Mouse (Mus musculus) myocyte (in vitro differentiated cells): ENCODE measurements at regions not wholly inside any gene's neighbourhood (a gene's known extent, or its start where the extent isn't known, plus 50 kb on each side); places are given as distances from the start of the nearest gene placed in this dataset.
A peak's percentile ranks its signal among the peaks of the same experiment; 100 is the strongest.

ENCODE experiments used
- H3K27me3 ChIP-seq: one replicate; pipeline ENCODE4 v1.6.1; 2011; ENCODE audit not compliant: control insufficient read depth, insufficient read depth, insufficient read length
- H3K36me3 ChIP-seq: one replicate; pipeline ENCODE4 v1.6.1; 2011; ENCODE audit not compliant: control insufficient read depth, insufficient read depth
- H3K4me2 ChIP-seq: one replicate; pipeline ENCODE4 v1.6.1; 2011; ENCODE audit warnings: low read depth, control low read depth
- H3K4me3 ChIP-seq: one replicate; pipeline ENCODE4 v1.5.1; 2011; ENCODE audit warnings: mild to moderate bottlenecking, control low read depth, moderate library complexity
- H3K79me2 ChIP-seq: one replicate; pipeline ENCODE4 v1.6.1; 2011; ENCODE audit not compliant: control insufficient read depth, insufficient read depth
- H3ac ChIP-seq: one replicate; pipeline ENCODE4 v1.6.1; 2011; ENCODE audit not compliant: control insufficient read depth, insufficient read length
- CEBPB ChIP-seq: IDR thresholded peaks from 2 replicates; pipeline ENCODE4 v1.6.1; 2011; ENCODE audit warnings: mild to moderate bottlenecking, moderate library complexity; ENCODE audit not compliant: poor library complexity, insufficient read depth, severe bottlenecking
- E2F4 ChIP-seq: IDR thresholded peaks from one replicate; pipeline ENCODE4 v1.6.1; 2011; ENCODE audit warnings: mild to moderate bottlenecking, control low read depth, moderate library complexity; ENCODE audit not compliant: insufficient read depth
- MAX ChIP-seq: IDR thresholded peaks from one replicate; pipeline ENCODE4 v1.6.1; 2011; ENCODE audit warnings: low read depth, mild to moderate bottlenecking, control low read depth
- MYOD1 ChIP-seq, 3 experiments: IDR thresholded peaks; one replicate each; pipeline ENCODE4 v1.6.1; 2011; ENCODE audit warnings: control low read depth in 2 of 3, low read depth in 2 of 3, mild to moderate bottlenecking in 2 of 3, moderate library complexity in 1 of 3; ENCODE audit not compliant: insufficient read length in 2 of 3, control insufficient read depth in 1 of 3
- MYOG ChIP-seq, 3 experiments: IDR thresholded peaks; one replicate each; pipeline ENCODE4 v1.6.1; 2011; ENCODE audit warnings: control low read depth in 2 of 3, low read depth in 2 of 3, mild to moderate bottlenecking in 2 of 3; ENCODE audit not compliant: insufficient read length in 2 of 3, control insufficient read depth in 1 of 3, insufficient read depth in 1 of 3
- POLR2A ChIP-seq: IDR thresholded peaks from one replicate; pipeline ENCODE4 v1.6.1; 2011; ENCODE audit warnings: low read depth, mild to moderate bottlenecking, control low read depth, moderate library complexity; ENCODE audit not compliant: insufficient read length
- POLR2AphosphoS2 ChIP-seq: IDR thresholded peaks from one replicate; pipeline ENCODE4 v1.6.1; 2011; ENCODE audit warnings: low read depth, control low read depth; ENCODE audit not compliant: insufficient read length
- REST ChIP-seq: IDR thresholded peaks from one replicate; pipeline ENCODE4 v1.6.1; 2011; ENCODE audit warnings: mild to moderate bottlenecking, control low read depth, moderate library complexity; ENCODE audit not compliant: insufficient read depth, insufficient read length
- SRF ChIP-seq: IDR thresholded peaks from one replicate; pipeline ENCODE4 v1.6.1; 2011; ENCODE audit warnings: low read depth; ENCODE audit not compliant: control insufficient read depth, insufficient read length
- TCF12 ChIP-seq: IDR thresholded peaks from one replicate; pipeline ENCODE4 v1.6.1; 2011; ENCODE audit warnings: mild to moderate bottlenecking, control low read depth; ENCODE audit not compliant: poor library complexity, insufficient read depth, severe bottlenecking
- TCF3 ChIP-seq: IDR thresholded peaks from one replicate; pipeline ENCODE4 v1.6.1; 2011; ENCODE audit warnings: low read depth, control low read depth; ENCODE audit not compliant: insufficient read length
- USF1 ChIP-seq: IDR thresholded peaks from one replicate; pipeline ENCODE4 v1.6.1; 2011; ENCODE audit warnings: low read depth, mild to moderate bottlenecking, control low read depth, moderate library complexity

DNA sequence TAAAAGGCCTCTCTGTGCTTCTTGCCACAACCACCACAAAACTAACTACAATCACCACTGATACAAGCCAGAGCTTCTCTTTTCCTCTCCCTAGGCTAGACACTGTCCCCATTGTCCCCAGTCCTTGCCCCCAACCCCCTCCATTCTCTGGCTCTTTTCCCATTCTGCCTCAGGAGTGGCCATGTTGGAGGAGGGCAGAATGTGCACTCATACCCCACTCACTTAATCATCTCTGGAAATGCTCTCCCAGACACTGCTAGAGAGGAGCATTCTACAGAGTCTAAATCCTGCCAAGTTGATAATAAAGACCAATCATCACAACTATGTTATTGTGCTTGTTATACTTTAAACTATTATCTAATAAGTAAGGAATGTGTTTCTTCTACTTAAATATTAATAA is 116.8 kb downstream of the Slc5a7 start:
- no peak overlapping the region for H3K4me3 ChIP-seq
- H3K27me3 ChIP-seq: no peaks in the 10 kb centered on the region
- H3K79me2 ChIP-seq: no peaks in the 10 kb centered on the region
- no peak for TF ChIP-seq CEBPB
- TF ChIP-seq REST: no peak
- no peak overlapping the region for H3K4me2 ChIP-seq
- no peaks in the 10 kb centered on the region for H3K36me3 ChIP-seq
- no peak overlapping the region for H3ac ChIP-seq

DNA sequence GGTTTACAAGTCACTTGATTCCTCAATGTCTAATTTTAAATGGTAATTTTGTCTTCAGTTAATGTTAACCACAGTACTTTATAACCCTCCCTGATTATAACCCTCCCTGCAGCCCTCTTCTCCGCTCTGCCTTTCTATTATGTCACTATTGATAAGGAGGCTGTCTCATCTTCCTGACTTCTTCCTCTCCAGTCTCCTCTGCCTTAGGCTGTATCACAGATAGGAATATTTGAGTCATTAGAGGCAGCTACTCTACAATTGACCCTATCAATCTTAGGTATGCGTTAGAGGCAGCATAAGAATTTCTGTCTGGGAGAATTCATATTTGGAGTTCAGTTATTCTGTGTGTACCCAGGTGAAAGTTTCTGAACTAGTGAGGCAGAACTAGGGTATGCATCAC is 118.3 kb downstream of the Slc5a7 start:
- Histone ChIP-seq H3K4me2 (no peak overlapping the region), H3K36me3 (no peaks in the 10 kb centered on the region), H3K79me2 (no peaks in the 10 kb centered on the region), H3ac (no peak overlapping the region), H3K27me3 (no peaks in the 10 kb centered on the region), H3K4me3 (no peak overlapping the region)
- TF ChIP-seq MAX: no peak
- no peak for TF ChIP-seq POLR2A
- TF ChIP-seq MYOG (IDR thresholded peaks at IDR 0.05; ENCODE audit: control insufficient read depth in 1 of 3, insufficient read depth in 1 of 3, insufficient read length in 2 of 3, low read depth in 2 of 3): no peak
- no peak for TF ChIP-seq TCF12
- no peak for TF ChIP-seq TCF3
- no peak for TF ChIP-seq USF1
- TF ChIP-seq POLR2AphosphoS2: no peak
- no peak for TF ChIP-seq MYOD1 (IDR thresholded peaks at IDR 0.05; ENCODE audit: control insufficient read depth in 1 of 3, insufficient read length in 2 of 3, low read depth in 2 of 3)
- TF ChIP-seq E2F4: no peak

DNA sequence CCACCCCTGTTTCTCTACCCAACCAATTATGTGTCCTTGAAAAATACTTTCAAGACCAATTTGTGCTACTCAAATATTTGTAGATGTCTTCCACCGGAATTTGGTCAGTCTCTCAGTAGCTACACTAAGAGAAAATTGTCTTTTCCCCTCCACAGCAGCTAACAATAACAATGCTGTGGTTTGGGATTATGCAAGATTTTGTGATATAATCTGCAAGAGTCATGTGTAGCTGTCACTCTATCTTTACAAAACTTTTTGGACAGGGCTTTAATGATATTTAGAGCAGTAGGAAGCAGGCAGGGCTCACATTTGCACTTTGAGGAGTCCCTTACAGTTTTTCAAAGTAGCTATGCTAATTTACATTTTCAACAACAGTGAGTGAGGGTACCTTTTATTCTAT is 128.1 kb downstream of the Slc5a7 start:
- Histone ChIP-seq H3ac (no peak overlapping the region), H3K36me3 (no peaks in the 10 kb centered on the region), H3K79me2 (no peaks in the 10 kb centered on the region), H3K27me3 (no peaks in the 10 kb centered on the region), H3K4me3 (no peak overlapping the region), H3K4me2 (peak overlapping the region; percentile 14)
- TF ChIP-seq CEBPB (peak; percentile 82; the same call in 1 of the 2 replicates), POLR2AphosphoS2 (no peak), MAX (no peak), SRF (no peak)

DNA sequence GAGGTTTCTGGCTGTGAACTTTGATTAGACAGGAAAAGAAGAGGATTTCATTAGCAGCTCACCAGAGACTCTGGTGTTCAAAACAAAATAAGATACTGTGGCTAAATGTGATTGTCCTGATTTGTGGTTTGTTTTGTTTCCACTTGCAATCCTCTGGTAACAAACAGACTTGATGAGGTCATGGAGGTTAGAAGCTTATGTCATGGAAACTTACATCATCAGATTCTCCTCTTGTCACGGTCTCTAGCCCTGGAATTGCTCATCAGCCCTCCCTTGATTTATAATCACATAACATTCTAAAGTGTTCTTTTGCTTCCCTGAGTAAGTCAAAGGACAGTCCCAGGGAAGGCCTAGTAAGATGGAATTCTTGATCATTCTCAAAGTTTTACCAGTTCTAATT is 130.8 kb downstream of the Slc5a7 start:
- no peak overlapping the region for H3ac ChIP-seq
- no peaks in the 10 kb centered on the region for H3K79me2 ChIP-seq
- H3K4me2 ChIP-seq: no peak overlapping the region
- H3K27me3 ChIP-seq: no peaks in the 10 kb centered on the region
- H3K4me3 ChIP-seq: no peak overlapping the region
- TF ChIP-seq MAX (no peak), CEBPB (peak; percentile 63)
- H3K36me3 ChIP-seq: no peaks in the 10 kb centered on the region

DNA sequence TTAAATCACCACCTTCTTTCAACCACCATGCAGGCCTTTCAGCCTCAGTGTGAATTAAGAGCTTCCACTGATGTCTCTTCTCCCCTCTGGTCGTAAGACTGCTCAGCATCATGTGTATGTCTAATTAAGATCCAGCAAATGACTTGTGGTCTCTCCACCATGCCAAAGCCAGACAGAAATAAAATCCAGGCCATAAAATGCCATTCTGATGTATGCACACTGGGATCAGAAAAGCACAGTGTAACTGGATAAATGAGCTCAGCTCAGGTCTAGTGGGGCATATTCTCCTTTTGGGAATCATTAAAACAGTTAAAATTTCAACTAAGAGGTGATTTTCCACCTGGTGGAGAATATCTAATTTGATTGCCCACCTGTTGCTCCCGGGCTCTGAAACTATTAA is 136.5 kb downstream of the Slc5a7 start:
- Histone ChIP-seq H3K27me3 (no peaks in the 10 kb centered on the region), H3ac (no peak overlapping the region), H3K4me2 (no peak overlapping the region), H3K4me3 (no peak overlapping the region), H3K79me2 (no peaks in the 10 kb centered on the region), H3K36me3 (no peaks in the 10 kb centered on the region)
- no peak for TF ChIP-seq REST
- no peak for TF ChIP-seq MYOD1 (IDR thresholded peaks at IDR 0.05; ENCODE audit: control insufficient read depth in 1 of 3, insufficient read length in 2 of 3, low read depth in 2 of 3)

DNA sequence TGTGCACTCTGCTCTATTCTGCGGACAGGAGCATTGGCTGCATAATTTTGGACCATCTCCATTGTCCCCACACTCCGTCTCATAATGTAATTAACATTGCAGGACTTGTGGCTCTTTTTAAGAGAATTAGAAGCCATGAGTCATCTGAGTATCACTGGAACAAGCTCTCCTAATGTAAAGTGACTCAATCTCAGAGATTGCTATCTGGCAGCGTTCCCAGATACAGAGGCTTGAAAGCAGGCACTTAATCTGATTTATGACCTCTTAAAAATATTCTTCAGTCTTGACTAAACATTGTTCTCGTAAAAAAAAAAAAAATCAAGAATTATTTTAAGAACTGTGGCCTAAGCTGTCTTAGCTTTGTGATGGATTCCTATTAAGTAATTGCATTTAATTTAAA is 140.1 kb downstream of the Slc5a7 start:
- no peaks in the 10 kb centered on the region for H3K27me3 ChIP-seq
- no peaks in the 10 kb centered on the region for H3K36me3 ChIP-seq
- TF ChIP-seq MAX (no peak), CEBPB (0 out of 2 replicates have a peak, but pooled peaks have one; percentile 38)
- no peak overlapping the region for H3ac ChIP-seq
- H3K79me2 ChIP-seq: no peaks in the 10 kb centered on the region
- peak overlapping the region; percentile 73 for H3K4me2 ChIP-seq
- no peak overlapping the region for H3K4me3 ChIP-seq

DNA sequence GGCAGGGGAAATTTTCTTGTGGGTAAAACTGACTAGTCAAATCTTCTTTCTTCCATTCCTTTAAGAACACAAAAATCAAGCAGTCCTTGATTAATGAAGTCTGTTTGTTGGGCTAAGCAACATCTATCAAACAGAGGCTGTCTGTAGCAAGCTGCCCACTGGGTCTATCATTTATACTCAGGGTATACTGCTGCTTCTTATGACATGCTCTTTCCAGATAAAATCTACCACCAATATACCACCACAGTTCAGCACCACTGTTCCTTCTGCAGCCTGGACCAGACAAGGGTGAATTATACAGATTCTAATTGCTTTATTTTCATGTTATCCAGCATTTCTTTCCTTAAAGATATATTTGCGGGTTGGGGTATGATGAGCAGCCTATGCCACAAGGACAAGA is 140.5 kb downstream of the Slc5a7 start:
- H3K79me2 ChIP-seq: no peaks in the 10 kb centered on the region
- no peak overlapping the region for H3K4me3 ChIP-seq
- H3K4me2 ChIP-seq: peak overlapping the region; percentile 73
- no peaks in the 10 kb centered on the region for H3K27me3 ChIP-seq
- TF ChIP-seq E2F4 (no peak), TCF3 (no peak), MAX (no peak), SRF (no peak), TCF12 (no peak), REST (no peak), POLR2AphosphoS2 (no peak), CEBPB (no peak), MYOG (IDR thresholded peaks at IDR 0.05; ENCODE audit: control insufficient read depth in 1 of 3, insufficient read depth in 1 of 3, insufficient read length in 2 of 3, low read depth in 2 of 3) (no peak), POLR2A (no peak), USF1 (no peak), MYOD1 (IDR thresholded peaks at IDR 0.05; ENCODE audit: control insufficient read depth in 1 of 3, insufficient read length in 2 of 3, low read depth in 2 of 3) (no peak)
- no peak overlapping the region for H3ac ChIP-seq
- H3K36me3 ChIP-seq: no peaks in the 10 kb centered on the region
